Mouse (Mus musculus) ES-Bruce4 (cell line): ENCODE measurements around the gene Gprc5b. TPM values are rescaled to one million over a fixed set of nuclear protein-coding genes. Genes with fewer than 3 reads are reported as not detected.

Source experiments
- H3K27ac ChIP-seq: 2 replicates; pipeline ENCODE4 v1.5.1; 2012; ENCODE audit warnings: low read length, inconsistent platforms; ENCODE audit not compliant: insufficient read depth
- H3K27me3 ChIP-seq: 2 replicates; pipeline ENCODE4 v1.6.1; 2012; ENCODE audit warnings: mild to moderate bottlenecking, low read length, inconsistent platforms; ENCODE audit not compliant: control insufficient read depth, poor library complexity, insufficient read depth, severe bottlenecking
- H3K36me3 ChIP-seq: 2 replicates; pipeline ENCODE4 v1.6.1; 2012; ENCODE audit warnings: inconsistent platforms, mild to moderate bottlenecking, low read length, moderate library complexity; ENCODE audit not compliant: control insufficient read depth, poor library complexity, insufficient read depth, severe bottlenecking
- H3K4me1 ChIP-seq: one replicate; pipeline ENCODE4 v1.8.1; 2011; ENCODE audit warnings: low read length; ENCODE audit not compliant: control insufficient read depth, insufficient read depth
- H3K4me3 ChIP-seq: 2 replicates; pipeline ENCODE4 v1.5.1; 2011; ENCODE audit warnings: low read depth, mild to moderate bottlenecking, low read length
- H3K9ac ChIP-seq: 2 replicates; pipeline ENCODE4 v1.6.1; 2012; ENCODE audit warnings: low read depth, mild to moderate bottlenecking, inconsistent platforms; ENCODE audit not compliant: poor library complexity, severe bottlenecking
- H3K9me3 ChIP-seq: replicated peaks from 2 replicates; pipeline ENCODE4 v1.6.1; 2012; ENCODE audit warnings: mild to moderate bottlenecking, low read length, inconsistent platforms; ENCODE audit not compliant: control insufficient read depth, poor library complexity, insufficient read depth, severe bottlenecking
- CTCF ChIP-seq: IDR thresholded peaks from one replicate; pipeline ENCODE4 v1.8.1; 2011; ENCODE audit warnings: low read depth, low read length
- EP300 ChIP-seq: IDR thresholded peaks from 2 replicates; pipeline ENCODE4 v1.6.1; 2011; ENCODE audit warnings: low read depth, low read length; ENCODE audit not compliant: insufficient read depth
- POLR2A ChIP-seq: IDR thresholded peaks from one replicate; pipeline ENCODE4 v1.8.1; 2011; ENCODE audit warnings: low read length; ENCODE audit not compliant: insufficient read depth
- polyA plus RNA-seq: library from polyadenylated mRNA; stranded (reverse); fragments of >200 nt; gene quantifications from 2 replicates; pipeline ENCODE4 v1.2.4, GENCODE M21; 2011; ENCODE audit warnings: low read depth; ENCODE audit not compliant: missing spikeins, insufficient read depth, insufficient read length

Gprc5b gene
- polyA plus RNA-seq, 1 experiment: 15.7 TPM

GRCm38 (mm10) chr7:118953626-118954282, 41.3 kb downstream of the Gprc5b start:
- Histone ChIP-seq H3K27me3 (no peaks in the 10 kb centered on the region), H3K4me3 (no peak overlapping the region), H3K9ac (no peak overlapping the region), H3K4me1 (no peaks in the 10 kb centered on the region), H3K9me3 (no peaks in the 10 kb centered on the region), H3K27ac (no peak overlapping the region), H3K36me3 (no peaks in the 10 kb centered on the region)
- TF ChIP-seq EP300: no peak
- no peak for TF ChIP-seq CTCF
- no peak for TF ChIP-seq POLR2A

GRCm38 (mm10) chr7:118949749-118950148, 45.3 kb downstream of the Gprc5b start:
- TF ChIP-seq CTCF (no peak), POLR2A (no peak), EP300 (no peak)
- Histone ChIP-seq H3K27me3 (no peaks in the 10 kb centered on the region), H3K4me3 (no peak overlapping the region), H3K36me3 (no peaks in the 10 kb centered on the region), H3K9me3 (no peaks in the 10 kb centered on the region), H3K4me1 (no peaks in the 10 kb centered on the region), H3K9ac (no peak overlapping the region), H3K27ac (no peak overlapping the region)

- Histone ChIP-seq H3K4me1 (peaks cover 2% of the 10 kb centered on the region), H3K9me3 (no peaks in the 10 kb centered on the region), H3K27ac (no peak overlapping the region), H3K4me3 (no peak overlapping the region), H3K27me3 (no peaks in the 10 kb centered on the region), H3K9ac (no peak overlapping the region), H3K36me3 (no peaks in the 10 kb centered on the region)
- no peak for TF ChIP-seq EP300
- no peak for TF ChIP-seq POLR2A
- TF ChIP-seq CTCF: no peak
Observed at GRCm38 (mm10) chr7:118948677-118949282, 46.2 kb downstream of the Gprc5b start.

GRCm38 (mm10) chr7:118947241-118947640, 47.8 kb downstream of the Gprc5b start:
- no peak for TF ChIP-seq CTCF
- Histone ChIP-seq H3K27me3 (no peaks in the 10 kb centered on the region), H3K4me1 (peaks cover 2% of the 10 kb centered on the region), H3K9me3 (no peaks in the 10 kb centered on the region), H3K9ac (no peak overlapping the region), H3K27ac (no peak overlapping the region), H3K36me3 (no peaks in the 10 kb centered on the region), H3K4me3 (no peak overlapping the region)

- H3K27me3 ChIP-seq: no peaks in the 10 kb centered on the region
- H3K9ac ChIP-seq: no peak overlapping the region
- H3K4me3 ChIP-seq: no peak overlapping the region
- no peaks in the 10 kb centered on the region for H3K9me3 ChIP-seq
- H3K4me1 ChIP-seq: peaks cover 2% of the 10 kb centered on the region
- no peak overlapping the region for H3K27ac ChIP-seq
- H3K36me3 ChIP-seq: no peaks in the 10 kb centered on the region
- TF ChIP-seq EP300 (peak; percentile 59; the same call in 1 of the 2 replicates), CTCF (no peak)
Observed at GRCm38 (mm10) chr7:118944884-118945283, 50.1 kb downstream of the Gprc5b start.

- Histone ChIP-seq H3K36me3 (no peaks in the 10 kb centered on the region), H3K27me3 (no peaks in the 10 kb centered on the region), H3K9me3 (no peaks in the 10 kb centered on the region), H3K27ac (no peak overlapping the region), H3K9ac (no peak overlapping the region), H3K4me1 (peaks cover 2% of the 10 kb centered on the region), H3K4me3 (no peak overlapping the region)
- no peak for TF ChIP-seq POLR2A
- 0 out of 2 replicates have a peak, but pooled peaks have one; percentile 58 for TF ChIP-seq EP300
- TF ChIP-seq CTCF: no peak
Observed at GRCm38 (mm10) chr7:118943170-118943569, 51.8 kb downstream of the Gprc5b start.
